Mouse (Mus musculus) CH12.LX (cell line): ENCODE results near the gene Pitpnm3. TPM values are rescaled to one million over a fixed set of nuclear protein-coding genes. Genes with fewer than 3 reads are reported as not detected.

Experiments used
- DNase-seq: peaks from one replicate; pipeline ENCODE4 v3.0.0-alpha.2; 2013; ENCODE audit errors: extremely low read depth
- H3K27ac ChIP-seq: 2 replicates; pipeline ENCODE4 v1.5.1; 2012; ENCODE audit warnings: low read depth, mild to moderate bottlenecking, control low read depth, moderate library complexity; ENCODE audit not compliant: insufficient read depth
- H3K27me3 ChIP-seq: replicated peaks from 2 replicates; pipeline ENCODE3; 2012; ENCODE audit warnings: inconsistent platforms
- H3K36me3 ChIP-seq, 2 experiments: replicated peaks in 1 of 2; 2 replicates each; pipeline versions ENCODE3 to v1.6.1; 2012; ENCODE audit warnings: inconsistent platforms in 1 of 2, low read length in 1 of 2, mild to moderate bottlenecking in 1 of 2, mixed read lengths in 1 of 2, moderate library complexity in 1 of 2; ENCODE audit not compliant: control insufficient read depth in 1 of 2, insufficient read depth in 1 of 2
- H3K4me1 ChIP-seq, 2 experiments: 2 replicates each; pipeline ENCODE4 v1.6.1; 2012; ENCODE audit warnings: inconsistent platforms in 1 of 2, moderate library complexity in 1 of 2; ENCODE audit not compliant: insufficient read depth in 2 of 2, control insufficient read depth in 1 of 2
- H3K4me2 ChIP-seq: 2 replicates; pipeline ENCODE4 v1.6.1; 2012; ENCODE audit warnings: low read depth, mild to moderate bottlenecking, control low read depth; ENCODE audit not compliant: poor library complexity, insufficient read depth, severe bottlenecking
- H3K4me3 ChIP-seq, 3 experiments: fragments of 150-350 bp in 1 of 3; sonication (generic) in 1 of 3; replicated peaks in 1 of 3; 2 replicates each; pipeline versions ENCODE3 to v1.5.1; 2011 to 2012; ENCODE audit warnings: low read depth in 2 of 3, low read length in 2 of 3, mild to moderate bottlenecking in 2 of 3, moderate library complexity in 2 of 3, control low read depth in 1 of 3, improper control_type of control experiment in 1 of 3, inconsistent platforms in 1 of 3, mixed read lengths in 1 of 3; ENCODE audit not compliant: poor library complexity in 1 of 3
- H3K79me2 ChIP-seq: replicated peaks from 2 replicates; pipeline ENCODE4 v1.6.1; 2012; ENCODE audit warnings: mild to moderate bottlenecking, moderate library complexity; ENCODE audit not compliant: control insufficient read depth, poor library complexity, insufficient read depth, severe bottlenecking; ENCODE audit errors: extremely low read depth
- H3K9ac ChIP-seq: 2 replicates; pipeline ENCODE4 v1.6.1; 2012; ENCODE audit warnings: low read depth, mild to moderate bottlenecking, control low read depth, moderate library complexity; ENCODE audit not compliant: insufficient read depth
- H3K9me3 ChIP-seq: replicated peaks from 2 replicates; pipeline ENCODE3; 2012; ENCODE audit warnings: low read length, inconsistent platforms, mixed read lengths
- ELF1 ChIP-seq: IDR thresholded peaks from 2 replicates; pipeline ENCODE4 v1.6.1; 2014; ENCODE audit warnings: low read depth, mild to moderate bottlenecking, inconsistent platforms, low read length, improper control_type of control experiment
- ETS1 ChIP-seq: conservative IDR thresholded peaks from 2 replicates; pipeline ENCODE4 v1.6.1; 2012; ENCODE audit warnings: low read depth, mild to moderate bottlenecking, inconsistent platforms, low read length, improper control_type of control experiment, moderate library complexity
- GABPA ChIP-seq: IDR thresholded peaks from 2 replicates; pipeline ENCODE4 v1.6.1; 2012; ENCODE audit warnings: low read depth, low read length, improper control_type of control experiment, inconsistent platforms; ENCODE audit not compliant: insufficient replicate concordance
- JUN ChIP-seq: IDR thresholded peaks from 2 replicates; pipeline ENCODE4 v1.6.1; 2011; ENCODE audit warnings: low read depth, mild to moderate bottlenecking, low read length, improper control_type of control experiment, moderate library complexity; ENCODE audit not compliant: insufficient read depth
- JUND ChIP-seq: conservative IDR thresholded peaks from 2 replicates; pipeline ENCODE4 v1.6.1; 2011; ENCODE audit warnings: low read depth, low read length, improper control_type of control experiment
- MAX ChIP-seq: IDR thresholded peaks from 2 replicates; pipeline ENCODE4 v1.6.1; 2011; ENCODE audit warnings: low read length, improper control_type of control experiment
- MAZ ChIP-seq: IDR thresholded peaks from 2 replicates; pipeline ENCODE4 v1.6.1; 2012; ENCODE audit warnings: low read depth, mild to moderate bottlenecking, inconsistent platforms, low read length, improper control_type of control experiment, moderate library complexity
- MEF2A ChIP-seq: IDR thresholded peaks from 2 replicates; pipeline ENCODE4 v1.6.1; 2014; ENCODE audit warnings: low read depth, mild to moderate bottlenecking, inconsistent platforms, low read length, improper control_type of control experiment, borderline replicate concordance
- MYC ChIP-seq: IDR thresholded peaks from 2 replicates; pipeline ENCODE4 v1.6.1; 2011; ENCODE audit warnings: low read depth, mild to moderate bottlenecking, improper control_type of control experiment, low read length
- NRF1 ChIP-seq: IDR thresholded peaks from 2 replicates; pipeline ENCODE4 v1.6.1; 2014; ENCODE audit warnings: low read depth, mild to moderate bottlenecking, inconsistent platforms, low read length, improper control_type of control experiment, moderate library complexity
- POLR2A ChIP-seq: IDR thresholded peaks from 2 replicates; pipeline ENCODE4 v1.6.1; 2011; ENCODE audit warnings: low read depth, mild to moderate bottlenecking, improper control_type of control experiment, low read length
- POLR2AphosphoS2 ChIP-seq: IDR thresholded peaks from 2 replicates; pipeline ENCODE4 v1.6.1; 2011; ENCODE audit warnings: low read depth, low read length, improper control_type of control experiment
- SMC3 ChIP-seq: IDR thresholded peaks from 2 replicates; pipeline ENCODE4 v1.6.1; 2011; ENCODE audit warnings: low read depth, low read length, improper control_type of control experiment
- TCF12 ChIP-seq: IDR thresholded peaks from 2 replicates; pipeline ENCODE4 v1.6.1; 2014; ENCODE audit warnings: low read depth, mild to moderate bottlenecking, inconsistent platforms, low read length, improper control_type of control experiment
- USF1 ChIP-seq: IDR thresholded peaks from 2 replicates; pipeline ENCODE4 v1.6.1; 2014; ENCODE audit warnings: low read depth, mild to moderate bottlenecking, inconsistent platforms, low read length, improper control_type of control experiment
- USF2 ChIP-seq: conservative IDR thresholded peaks from 2 replicates; pipeline ENCODE4 v1.6.1; 2011; ENCODE audit warnings: low read depth, low read length, improper control_type of control experiment
- ZC3H11A ChIP-seq: IDR thresholded peaks from 2 replicates; pipeline ENCODE4 v1.6.1; 2012; ENCODE audit warnings: low read depth, mild to moderate bottlenecking, inconsistent platforms, low read length, improper control_type of control experiment
- ZMIZ1 ChIP-seq: IDR thresholded peaks from 2 replicates; pipeline ENCODE4 v1.6.1; 2012; ENCODE audit warnings: low read depth, mild to moderate bottlenecking, inconsistent platforms, low read length, improper control_type of control experiment
- ZNF384 ChIP-seq: IDR thresholded peaks from 2 replicates; pipeline ENCODE4 v1.6.1; 2012; ENCODE audit warnings: low read depth, low read length, improper control_type of control experiment, inconsistent platforms
- dilution Hi-C: fragments of 300-500 bp; cut with MboI; formaldehyde crosslinking; loops from 2 replicates; pipeline ENCODE4 v1.14.3; 2020; ENCODE audit warnings: low sequenced_read_pairs; ENCODE audit not compliant: extremely low pct_unique_long_range_greater_than_20kb, extremely low pct_ligation_motif_present
- in situ Hi-C: fragments of 300-500 bp; cut with MboI; formaldehyde crosslinking; loops from 3 replicates; pipeline ENCODE4 v1.14.3; 2019; ENCODE audit warnings: low sequenced_read_pairs, low pct_ligation_motif_present, low pct_unique_long_range_greater_than_20kb, mixed read lengths
- polyA plus RNA-seq: library from polyadenylated mRNA; unstranded; fragments of >175 nt; gene quantifications from 2 replicates; pipeline ENCODE4 v1.2.1, GENCODE M21; 2012; ENCODE audit warnings: low read depth; ENCODE audit not compliant: insufficient read length
- total RNA-seq, 2 experiments: library from RNA; depleted of rRNA; stranded (reverse); fragments of 300-350 nt in 1 of 2; fragments of >200 nt in 1 of 2; gene quantifications; 2 replicates each; pipeline ENCODE4 v1.2.3; 2012 to 2014

Gene Pitpnm3
- total and polyA plus RNA-seq, 3 experiments = 0.08 to 0.59 (median 0.31) TPM

GRCm38 (mm10) chr11:72169871-72170270 is 34.3 kb upstream of the Pitpnm3 start:
- Histone ChIP-seq H3K27ac (no peak overlapping the region), H3K36me3 (peaks cover 45 to 83% of the 10 kb centered on the region in 2 experiments), H3K4me2 (no peak overlapping the region), H3K4me1 (no peaks in the 10 kb centered on the region), H3K9me3 (no peaks in the 10 kb centered on the region), H3K9ac (no peak overlapping the region), H3K27me3 (no peaks in the 10 kb centered on the region), H3K79me2 (no peaks in the 10 kb centered on the region), H3K4me3 (no peak overlapping the region)
- dilution Hi-C loops = no loop called here
- no peak for DNase-seq
- in situ Hi-C loops = no loop called here
- TF ChIP-seq MAX = no peak
- no peak for TF ChIP-seq JUND
- TF ChIP-seq MAZ = no peak

GRCm38 (mm10) chr11:72163198-72163597 is 27.6 kb upstream of the Pitpnm3 start:
- Histone ChIP-seq H3K4me2 (no peak overlapping the region), H3K36me3 (peaks cover 29 to 78% of the 10 kb centered on the region in 2 experiments), H3K4me1 (peaks cover 2 to 6% of the 10 kb centered on the region in 2 experiments; a peak in 2 of 4 replicates), H3K79me2 (no peaks in the 10 kb centered on the region), H3K9me3 (no peaks in the 10 kb centered on the region), H3K4me3 (no peak overlapping the region), H3K27ac (no peak overlapping the region), H3K27me3 (no peaks in the 10 kb centered on the region), H3K9ac (no peak overlapping the region)
- in situ Hi-C loops (no loop called here), dilution Hi-C loops (no loop called here)
- no peak for DNase-seq
- no peak for TF ChIP-seq ETS1
- no peak for TF ChIP-seq POLR2AphosphoS2
- no peak for TF ChIP-seq USF1
- no peak for TF ChIP-seq NRF1
- TF ChIP-seq ZNF384 = no peak
- no peak for TF ChIP-seq POLR2A
- TF ChIP-seq USF2 = no peak
- TF ChIP-seq JUN = no peak
- no peak for TF ChIP-seq ZC3H11A
- no peak for TF ChIP-seq MYC
- TF ChIP-seq JUND = no peak

- Histone ChIP-seq H3K79me2 (no peaks in the 10 kb centered on the region), H3K27ac (no peak overlapping the region), H3K4me2 (no peak overlapping the region), H3K9me3 (no peaks in the 10 kb centered on the region), H3K4me3 (no peak overlapping the region), H3K4me1 (peaks cover 0 to 8% of the 10 kb centered on the region in 2 experiments; a peak in 2 of 4 replicates), H3K9ac (no peak overlapping the region), H3K27me3 (no peaks in the 10 kb centered on the region), H3K36me3 (peaks cover 30 to 81% of the 10 kb centered on the region in 2 experiments)
- TF ChIP-seq JUND (no peak), TCF12 (no peak), MEF2A (no peak), USF2 (no peak), SMC3 (no peak), GABPA (no peak), ZMIZ1 (no peak), POLR2A (no peak), ELF1 (no peak)
- dilution Hi-C loops (no loop called here), in situ Hi-C loops (no loop called here)
- DNase-seq = no peak
These were observed 21.0 kb upstream of the Pitpnm3 start for GRCm38 (mm10) chr11:72156624-72157023.
